Mouse (Mus musculus) liver, embryonic 11.5 days (tissue): ENCODE measurements around the gene Hnrnpr. TPM values are rescaled to one million over a fixed set of nuclear protein-coding genes. Genes with fewer than 3 reads are reported as not detected.

ENCODE experiments used
- ATAC-seq: fragments of 200-750 bp; cut with Nextera tagmentation; replicated peaks from 2 replicates; pipeline ENCODE4 v1.8.0; 2017; ENCODE audit warnings: moderate number of reproducible peaks, mild to moderate bottlenecking, moderate TSS enrichment, moderate library complexity; ENCODE audit not compliant: low FRiP score
- DNase-seq: peaks from one replicate; pipeline ENCODE4 v3.0.0-alpha.2; 2017; ENCODE audit warnings: low spot score
- H3K27ac ChIP-seq: fragments of 300-500 bp; sonication (generic); 2 replicates; pipeline ENCODE4 v1.5.1; 2014; ENCODE audit warnings: mild to moderate bottlenecking, low read depth, low read length, control low read depth
- H3K27me3 ChIP-seq: fragments of 300-500 bp; sonication (generic); replicated peaks from 2 replicates; pipeline ENCODE4 v1.6.1; 2014; ENCODE audit warnings: low read length, mixed read lengths; ENCODE audit not compliant: control insufficient read depth, insufficient read depth
- H3K36me3 ChIP-seq: fragments of 300-500 bp; sonication (generic); 2 replicates; pipeline ENCODE4 v1.6.1; 2014; ENCODE audit warnings: mild to moderate bottlenecking, low read length, moderate library complexity, mixed read lengths; ENCODE audit not compliant: control insufficient read depth, insufficient read depth
- H3K4me1 ChIP-seq: fragments of 300-500 bp; sonication (generic); replicated peaks from 2 replicates; pipeline ENCODE4 v1.6.1; 2014; ENCODE audit warnings: low read length, mixed read lengths; ENCODE audit not compliant: control insufficient read depth, insufficient read depth
- H3K4me2 ChIP-seq: fragments of 300-500 bp; sonication (generic); 2 replicates; pipeline ENCODE4 v1.6.1; 2014; ENCODE audit warnings: mild to moderate bottlenecking, control low read depth, moderate library complexity
- H3K4me3 ChIP-seq: fragments of 300-500 bp; sonication (generic); 2 replicates; pipeline ENCODE4 v1.5.1; 2014; ENCODE audit warnings: low read depth, low read length, control low read depth
- H3K9ac ChIP-seq: fragments of 300-500 bp; sonication (generic); 2 replicates; pipeline ENCODE4 v1.6.1; 2014; ENCODE audit warnings: low read depth, low read length, control low read depth
- H3K9me3 ChIP-seq: fragments of 300-500 bp; sonication (generic); 2 replicates; pipeline ENCODE4 v1.6.1; 2016; ENCODE audit warnings: low read length, inconsistent platforms, mixed read lengths; ENCODE audit not compliant: control insufficient read depth
- WGBS: fragments of 180-500 bp; shearing (Covaris S2); extraction: QIAGEN DNeasy Blood & Tissue Kit; methylation state at CpG from one replicate; pipeline ENCODE4 v1.1.7; 2014; 5-methylcytosine and 5-hydroxymethylcytosine counted together
- polyA plus RNA-seq: library from polyadenylated mRNA; unstranded; fragments of >200 nt; fragmentation: Nextera tagmentation; extraction: Ambion mirVana; gene quantifications from 2 replicates; pipeline ENCODE4 v1.2.1, GENCODE M21; 2014

Hnrnpr gene
- 99.3 and 101 TPM in 2 replicates for polyA plus RNA-seq

DNA sequence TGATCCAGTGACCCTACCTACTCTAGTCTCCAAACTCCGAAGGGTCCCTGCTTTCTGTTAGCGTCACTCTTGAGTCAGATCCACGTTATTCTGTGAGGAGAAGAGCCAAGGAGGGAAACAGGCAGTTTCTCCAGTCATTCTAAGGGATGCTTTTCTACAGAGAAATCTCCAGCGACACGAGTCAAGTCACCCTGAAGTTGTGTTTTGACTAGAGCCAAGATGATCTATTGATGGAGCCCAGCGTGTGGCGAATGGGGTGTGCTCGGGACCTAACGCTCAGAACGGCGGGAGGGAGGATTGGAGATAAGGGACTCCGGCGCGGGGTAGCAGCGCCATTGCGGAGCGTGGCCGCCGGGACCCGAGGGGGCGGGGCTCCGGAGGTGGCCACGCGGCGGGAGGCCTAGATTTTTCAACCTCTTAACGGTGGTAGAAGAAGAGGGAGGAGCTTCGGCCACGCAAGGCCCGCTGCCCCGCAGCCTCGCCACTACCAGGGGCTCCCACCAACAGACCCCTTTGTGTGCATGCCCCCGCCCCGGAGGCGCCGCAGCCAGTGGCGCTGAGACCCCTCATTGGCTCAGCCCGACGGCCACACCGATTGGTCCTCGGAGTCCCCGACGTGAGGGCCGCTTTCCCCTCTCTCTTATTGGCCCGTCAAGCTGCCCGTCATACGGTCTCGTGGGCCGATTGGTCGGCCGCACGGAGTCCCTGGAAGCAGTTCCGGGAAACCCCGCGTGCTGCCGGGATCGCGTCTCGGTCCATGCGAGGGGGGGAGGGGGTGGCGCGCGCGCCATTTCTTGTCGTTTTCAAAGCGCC, at the start of gene Hnrnpr:
Gene Hnrnpr (plus strand): TSS at position 714 of the 813 bp plus-strand sequence.
- H3K4me2 ChIP-seq = peak within 1 kb of the TSS; percentile 99
- H3K36me3 ChIP-seq = no peaks in the 10 kb centered on the region
- H3K4me3 ChIP-seq = peak within 1 kb of the TSS; percentile 98
- peaks cover 21% of the 10 kb centered on the region for H3K4me1 ChIP-seq
- peak; percentile 96 for ATAC-seq
- H3K27ac ChIP-seq = peak within 1 kb of the TSS; percentile 100
- WGBS = under 1% methylated on average over 65 of the region's 65 CpGs
- no peaks in the 10 kb centered on the region for H3K27me3 ChIP-seq
- peak within 1 kb of the TSS; percentile 100 for H3K9ac ChIP-seq
- no peaks in the 10 kb centered on the region for H3K9me3 ChIP-seq
- DNase-seq = peak; percentile 99

DNA sequence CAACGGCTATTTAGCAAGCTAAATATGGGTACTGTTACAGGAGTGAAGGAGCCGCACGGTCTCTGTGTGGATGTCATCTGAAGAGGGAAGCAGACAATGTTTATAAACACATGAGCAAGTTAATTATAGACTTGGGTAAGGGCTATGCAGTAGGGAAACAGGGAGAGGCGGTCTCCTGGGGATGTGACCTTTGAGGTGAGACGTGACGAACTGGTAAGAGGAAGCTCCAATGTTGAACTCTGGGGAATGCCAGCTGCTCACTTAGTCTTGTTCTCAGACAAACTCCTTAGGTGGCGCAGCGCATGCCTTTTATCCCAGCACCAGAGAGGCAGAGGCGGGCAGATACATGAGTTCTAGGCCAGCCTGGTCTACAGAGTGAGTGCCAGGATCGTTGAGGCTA, 48.8 kb upstream of the Hnrnpr start:
- H3K4me1 ChIP-seq = no peaks in the 10 kb centered on the region
- no peaks in the 10 kb centered on the region for H3K36me3 ChIP-seq
- WGBS = 76% methylated on average over 10 of the region's 10 CpGs
- no peak for ATAC-seq
- H3K27me3 ChIP-seq = peaks cover 3% of the 10 kb centered on the region
- H3K27ac ChIP-seq = no peak overlapping the region
- no peak overlapping the region for H3K4me3 ChIP-seq
- no peak overlapping the region for H3K9ac ChIP-seq
- no peak for DNase-seq
- no peaks in the 10 kb centered on the region for H3K9me3 ChIP-seq
- no peak overlapping the region for H3K4me2 ChIP-seq

DNA sequence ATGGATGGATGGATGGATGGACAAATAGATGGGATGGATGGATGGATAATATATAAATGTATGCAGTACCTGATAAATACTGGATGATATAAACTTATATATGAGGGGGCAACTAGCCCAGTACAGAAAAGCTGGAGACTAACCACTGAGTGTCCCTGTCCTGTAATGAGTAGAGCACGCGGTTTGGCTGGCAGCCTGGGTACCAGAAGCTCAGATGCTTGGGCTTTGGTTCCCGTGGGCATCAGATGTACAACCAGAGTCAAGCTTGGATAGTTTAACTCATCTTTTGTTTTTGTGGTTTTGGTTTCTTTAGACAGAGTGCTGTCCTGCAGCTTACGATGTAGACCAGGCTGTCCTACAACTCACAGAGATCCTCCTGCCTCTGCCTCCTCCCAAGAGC, 47.2 kb upstream of the Hnrnpr start:
- Histone ChIP-seq H3K36me3 (no peaks in the 10 kb centered on the region), H3K27me3 (peaks cover under 1% of the 10 kb centered on the region; the same call in 1 of the 2 replicates), H3K4me2 (no peak overlapping the region), H3K4me3 (no peak overlapping the region), H3K27ac (no peak overlapping the region), H3K9me3 (no peaks in the 10 kb centered on the region), H3K9ac (no peak overlapping the region), H3K4me1 (no peaks in the 10 kb centered on the region)
- ATAC-seq (no peak), DNase-seq (no peak)
- WGBS = 85% methylated on average over 4 of the region's 4 CpGs

DNA sequence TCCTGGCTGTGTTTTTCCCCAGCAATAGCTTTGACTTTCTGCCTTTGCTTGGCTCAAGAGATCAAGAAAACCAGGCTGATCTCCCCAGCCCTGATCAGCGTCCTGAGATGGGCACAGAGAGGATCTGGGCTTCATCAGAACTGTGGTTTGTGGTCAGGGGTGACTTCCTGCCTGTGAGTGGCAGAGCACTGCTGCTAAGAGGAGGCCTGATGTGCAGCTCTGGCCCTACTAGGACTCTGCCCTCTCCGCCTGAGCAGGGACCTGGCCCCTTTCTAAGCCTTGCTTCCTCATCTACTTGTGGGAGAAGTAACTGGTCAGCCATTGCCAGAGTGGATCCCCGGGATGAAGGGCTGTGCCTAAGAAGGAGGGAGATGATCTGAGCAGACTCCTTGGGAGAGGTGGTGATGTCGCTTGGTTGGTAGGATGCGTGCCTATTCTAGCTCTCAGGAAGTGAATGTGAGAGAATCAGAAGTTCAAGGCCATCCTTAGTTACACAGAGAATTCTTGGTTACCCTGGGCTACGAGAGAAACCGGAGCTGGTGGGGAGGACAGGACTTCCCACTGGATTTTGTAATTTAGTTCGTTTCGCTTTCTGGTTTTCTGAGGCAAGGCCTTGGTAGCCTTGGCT, 43.9 kb upstream of the Hnrnpr start:
- H3K9me3 ChIP-seq = no peaks in the 10 kb centered on the region
- WGBS = 51% methylated on average over 9 of the region's 9 CpGs
- no peaks in the 10 kb centered on the region for H3K4me1 ChIP-seq
- no peak for ATAC-seq
- no peaks in the 10 kb centered on the region for H3K27me3 ChIP-seq
- H3K4me3 ChIP-seq = no peak overlapping the region
- peak; percentile 44 for DNase-seq
- no peak overlapping the region for H3K9ac ChIP-seq
- H3K4me2 ChIP-seq = no peak overlapping the region
- H3K27ac ChIP-seq = no peak overlapping the region
- H3K36me3 ChIP-seq = no peaks in the 10 kb centered on the region

DNA sequence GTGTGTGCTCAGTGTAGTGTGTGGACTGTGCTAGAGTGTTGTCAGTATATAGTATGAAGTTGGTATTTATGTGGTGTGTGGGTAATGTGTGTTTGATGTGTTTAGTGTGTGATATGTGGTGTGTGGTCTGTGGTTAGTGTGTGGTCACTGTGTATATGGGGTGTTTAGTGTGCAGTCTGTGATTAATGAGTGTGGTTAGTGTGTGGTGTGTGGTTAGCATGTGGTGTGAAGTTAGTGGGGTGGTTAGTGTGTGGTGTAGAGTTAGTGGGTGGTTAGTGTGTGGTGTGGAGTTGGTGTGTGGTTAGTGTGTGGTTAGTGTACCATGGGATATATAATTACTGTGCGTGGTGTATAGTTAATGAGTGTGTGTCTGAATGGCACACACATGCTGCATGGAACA, 41.8 kb upstream of the Hnrnpr start:
- DNase-seq (no peak), ATAC-seq (no peak)
- Histone ChIP-seq H3K27me3 (no peaks in the 10 kb centered on the region), H3K9me3 (no peaks in the 10 kb centered on the region; the same call in 1 of the 2 replicates), H3K9ac (no peak overlapping the region), H3K4me2 (no peak overlapping the region), H3K4me1 (no peaks in the 10 kb centered on the region), H3K36me3 (no peaks in the 10 kb centered on the region), H3K27ac (no peak overlapping the region), H3K4me3 (no peak overlapping the region)
- WGBS = 67% methylated on average over 1 of the region's 1 CpGs

DNA sequence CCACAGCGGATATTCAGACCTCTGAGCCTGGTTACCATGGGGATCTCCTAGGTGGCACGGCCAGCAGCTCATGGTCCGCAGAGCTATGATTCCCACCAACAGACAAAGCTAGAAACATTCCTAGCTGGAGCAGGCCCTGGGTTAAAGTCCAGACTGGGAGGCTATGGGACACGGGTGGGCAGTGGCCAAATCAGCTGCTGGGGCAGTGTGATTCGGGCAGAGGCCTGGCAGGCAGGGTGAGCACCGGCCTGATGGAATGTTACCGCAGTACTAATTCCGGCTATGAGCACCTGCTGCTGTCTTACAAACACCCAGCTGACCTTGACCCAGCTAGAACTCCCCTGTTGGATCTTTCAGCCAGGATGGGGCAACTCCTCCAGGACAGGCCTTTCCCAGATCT, 40.1 kb upstream of the Hnrnpr start:
- Histone ChIP-seq H3K4me2 (no peak overlapping the region), H3K27me3 (no peaks in the 10 kb centered on the region), H3K9ac (no peak overlapping the region), H3K36me3 (no peaks in the 10 kb centered on the region), H3K9me3 (no peaks in the 10 kb centered on the region; the same call in 1 of the 2 replicates), H3K27ac (no peak overlapping the region), H3K4me1 (no peaks in the 10 kb centered on the region), H3K4me3 (no peak overlapping the region)
- ATAC-seq (no peak), DNase-seq (no peak)
- 84% methylated on average over 8 of the region's 8 CpGs for WGBS

DNA sequence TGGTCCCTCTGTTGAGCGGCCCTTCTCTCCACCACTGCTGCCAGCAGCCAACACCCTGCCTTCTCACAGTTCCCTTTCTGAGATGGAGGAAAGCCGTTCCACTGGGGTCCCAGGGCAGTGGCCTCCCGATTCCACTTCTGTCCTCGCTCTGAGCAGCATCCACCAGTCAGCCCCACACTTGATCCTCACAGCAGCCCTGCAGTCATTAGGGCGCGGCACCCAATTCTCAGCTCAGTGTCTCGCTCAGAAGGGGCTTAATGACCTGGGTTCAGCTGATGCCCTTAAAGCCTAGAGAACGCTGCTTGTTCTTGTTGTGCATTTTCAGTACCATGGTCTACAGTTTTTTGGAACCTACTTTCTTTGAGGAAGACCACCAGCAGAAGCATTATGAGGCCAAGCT, 29.6 kb upstream of the Hnrnpr start:
- H3K4me3 ChIP-seq = no peak overlapping the region
- H3K9ac ChIP-seq = no peak overlapping the region
- DNase-seq (no peak), ATAC-seq (no peak)
- no peaks in the 10 kb centered on the region for H3K36me3 ChIP-seq
- H3K4me1 ChIP-seq = no peaks in the 10 kb centered on the region
- H3K4me2 ChIP-seq = no peak overlapping the region
- no peaks in the 10 kb centered on the region for H3K9me3 ChIP-seq
- H3K27me3 ChIP-seq = no peaks in the 10 kb centered on the region; the same call in 1 of the 2 replicates
- no peak overlapping the region for H3K27ac ChIP-seq
- 73% methylated on average over 8 of the region's 8 CpGs for WGBS

DNA sequence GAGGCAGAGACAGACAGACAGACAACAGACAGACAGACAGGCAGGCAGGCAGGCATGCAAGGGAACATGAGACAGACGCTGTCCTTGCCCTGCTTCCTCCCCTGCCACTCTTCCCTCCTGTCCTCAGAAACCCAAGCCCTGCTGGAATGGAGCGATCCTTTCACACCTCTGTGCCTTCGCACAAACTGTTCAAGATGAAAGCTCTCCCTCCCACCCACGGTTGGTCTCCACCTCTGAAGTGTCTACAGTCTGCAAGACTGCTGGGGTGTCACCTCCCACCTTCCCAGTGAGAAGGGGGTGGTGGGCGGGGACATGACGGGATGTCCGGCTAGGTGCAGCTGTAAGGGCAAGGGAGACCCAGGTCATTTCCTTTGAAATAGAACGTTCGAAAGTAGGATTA, 29.1 kb upstream of the Hnrnpr start:
- DNase-seq = no peak
- peaks cover 1% of the 10 kb centered on the region for H3K4me1 ChIP-seq
- no peaks in the 10 kb centered on the region for H3K9me3 ChIP-seq
- WGBS = 57% methylated on average over 9 of the region's 9 CpGs
- no peaks in the 10 kb centered on the region for H3K27me3 ChIP-seq
- no peaks in the 10 kb centered on the region for H3K36me3 ChIP-seq
- no peak overlapping the region for H3K27ac ChIP-seq
- no peak for ATAC-seq
- no peak overlapping the region for H3K9ac ChIP-seq
- no peak overlapping the region for H3K4me3 ChIP-seq
- H3K4me2 ChIP-seq = no peak overlapping the region
